Mouse (Mus musculus): ENCODE data around the gene Plk5. TPM values are rescaled to one million over a fixed set of nuclear protein-coding genes. Genes with fewer than 3 reads are reported as not detected.

Gene Plk5
- polyA plus RNA-seq, 1 experiment from 2014 or later = 0.08 TPM

GRCm38 (mm10) chr10:80384709-80385108, 28.4 kb downstream of the Plk5 start:
- TF ChIP-seq EP300 (IDR thresholded peaks at IDR 0.05; ENCODE audit: low read depth) (peak; percentile 68), CTCF (IDR thresholded peaks at IDR 0.05; ENCODE audit: low read depth) (no peak)
- H3K9ac ChIP-seq (replicated peaks) = no peak overlapping the region
- H3K4me1 ChIP-seq (ENCODE audit: insufficient read depth) = peaks cover 46% of the 10 kb centered on the region
- peaks cover 13% of the 10 kb centered on the region for H3K36me3 ChIP-seq (replicated peaks; ENCODE audit: insufficient read depth, low read length)
- no peaks in the 10 kb centered on the region for H3K9me3 ChIP-seq (ENCODE audit: low read length)
- WGBS (ENCODE audit: insufficient replicate concordance) = 52% methylated on average over 7 of the region's 7 CpGs
- peaks cover 10% of the 10 kb centered on the region; the same call in 1 of the 2 replicates for H3K27me3 ChIP-seq (ENCODE audit: insufficient read depth, low read length)
- no peak overlapping the region; the same call in 1 of the 2 replicates for H3K4me2 ChIP-seq (ENCODE audit: low read depth, low read length)
- DNase-seq (no peak), ATAC-seq (peak; percentile 62)
- H3K27ac ChIP-seq (ENCODE audit: low read depth) = no peak overlapping the region
- H3K4me3 ChIP-seq (ENCODE audit: low read depth, low read length) = no peak overlapping the region

- 60% methylated on average over 7 of the region's 7 CpGs for WGBS (ENCODE audit: insufficient replicate concordance)
- peak overlapping the region; percentile 76; the same call in 1 of the 2 replicates for H3K9ac ChIP-seq (replicated peaks)
Observed at GRCm38 (mm10) chr10:80385310-80385709, 29.1 kb downstream of the Plk5 start.

GRCm38 (mm10) chr10:80385811-80386734, 29.8 kb downstream of the Plk5 start:
- ATAC-seq = no peak
- WGBS (ENCODE audit: insufficient replicate concordance) = 17% methylated on average over 34 of the region's 34 CpGs

More at GRCm38 (mm10) chr10:80385310-80385709, 29.1 kb downstream of the Plk5 start:
- H3K4me2 ChIP-seq (ENCODE audit: low read depth, low read length) = peak overlapping the region; percentile 99
- TF ChIP-seq EP300 (IDR thresholded peaks at IDR 0.05; ENCODE audit: low read depth) (no peak), CTCF (IDR thresholded peaks at IDR 0.05; ENCODE audit: low read depth) (no peak)
- peaks cover 13% of the 10 kb centered on the region for H3K36me3 ChIP-seq (replicated peaks; ENCODE audit: insufficient read depth, low read length)
- H3K4me3 ChIP-seq (ENCODE audit: low read depth, low read length) = peak overlapping the region; percentile 63
- H3K27ac ChIP-seq (ENCODE audit: low read depth) = no peak overlapping the region
- no peak for ATAC-seq
- peaks cover 46% of the 10 kb centered on the region for H3K4me1 ChIP-seq (ENCODE audit: insufficient read depth)
- no peak for DNase-seq
- peaks cover 10% of the 10 kb centered on the region; the same call in 1 of the 2 replicates for H3K27me3 ChIP-seq (ENCODE audit: insufficient read depth, low read length)
- H3K9me3 ChIP-seq (ENCODE audit: low read length) = no peaks in the 10 kb centered on the region

GRCm38 (mm10) chr10:80386735-80387471, 30.6 kb downstream of the Plk5 start:
- WGBS (ENCODE audit: insufficient replicate concordance) = 3% methylated on average over 63 of the region's 94 CpGs
- TF ChIP-seq CTCF (IDR thresholded peaks at IDR 0.05; ENCODE audit: low read depth) = no peak
- no peak for TF ChIP-seq EP300 (IDR thresholded peaks at IDR 0.05; ENCODE audit: low read depth)

More at GRCm38 (mm10) chr10:80385811-80386734, 29.8 kb downstream of the Plk5 start:
- H3K9me3 ChIP-seq (ENCODE audit: low read length) = no peaks in the 10 kb centered on the region
- peaks cover 10% of the 10 kb centered on the region; the same call in 1 of the 2 replicates for H3K27me3 ChIP-seq (ENCODE audit: insufficient read depth, low read length)
- DNase-seq = no peak
- peaks cover 13% of the 10 kb centered on the region for H3K36me3 ChIP-seq (replicated peaks; ENCODE audit: insufficient read depth, low read length)
- peak overlapping the region; percentile 63 for H3K4me3 ChIP-seq (ENCODE audit: low read depth, low read length)
- peaks cover 46% of the 10 kb centered on the region for H3K4me1 ChIP-seq (ENCODE audit: insufficient read depth)
- peak overlapping the region; percentile 76 for H3K9ac ChIP-seq (replicated peaks)
- no peak for TF ChIP-seq EP300 (IDR thresholded peaks at IDR 0.05; ENCODE audit: low read depth)
- TF ChIP-seq CTCF (IDR thresholded peaks at IDR 0.05; ENCODE audit: low read depth) = no peak
- no peak overlapping the region for H3K27ac ChIP-seq (ENCODE audit: low read depth)
- H3K4me2 ChIP-seq (ENCODE audit: low read depth, low read length) = peak overlapping the region; percentile 99

GRCm38 (mm10) chr10:80387522-80387959, 31.3 kb downstream of the Plk5 start, which contains the start of gene Mex3d:
TSS of gene Mex3d (minus strand) at chr10:80387659.
- DNase-seq (peak; percentile 93), ATAC-seq (peak; percentile 75)
- 4% methylated on average over 5 of the region's 61 CpGs for WGBS (ENCODE audit: insufficient replicate concordance)
- Histone ChIP-seq H3K9ac (replicated peaks) (peak within 1 kb of the TSS; percentile 76), H3K4me3 (ENCODE audit: low read depth, low read length) (peak within 1 kb of the TSS; percentile 63), H3K9me3 (ENCODE audit: low read length) (no peaks in the 10 kb centered on the region), H3K27ac (ENCODE audit: low read depth) (peak within 1 kb of the TSS; percentile 57), H3K4me1 (ENCODE audit: insufficient read depth) (peaks cover 46% of the 10 kb centered on the region), H3K27me3 (ENCODE audit: insufficient read depth, low read length) (peaks cover 10% of the 10 kb centered on the region; the same call in 1 of the 2 replicates), H3K4me2 (ENCODE audit: low read depth, low read length) (peak within 1 kb of the TSS; percentile 99), H3K36me3 (replicated peaks; ENCODE audit: insufficient read depth, low read length) (peaks cover 12% of the 10 kb centered on the region)
- TF ChIP-seq CTCF (IDR thresholded peaks at IDR 0.05; ENCODE audit: low read depth) (no peak), EP300 (IDR thresholded peaks at IDR 0.05; ENCODE audit: low read depth) (no peak)

More at GRCm38 (mm10) chr10:80386735-80387471, 30.6 kb downstream of the Plk5 start:
- Histone ChIP-seq H3K4me1 (ENCODE audit: insufficient read depth) (peaks cover 46% of the 10 kb centered on the region), H3K9ac (replicated peaks) (peak overlapping the region; percentile 76), H3K4me2 (ENCODE audit: low read depth, low read length) (peak overlapping the region; percentile 99), H3K9me3 (ENCODE audit: low read length) (no peaks in the 10 kb centered on the region), H3K27me3 (ENCODE audit: insufficient read depth, low read length) (peaks cover 10% of the 10 kb centered on the region; the same call in 1 of the 2 replicates), H3K4me3 (ENCODE audit: low read depth, low read length) (peak overlapping the region; percentile 63), H3K36me3 (replicated peaks; ENCODE audit: insufficient read depth, low read length) (peaks cover 12% of the 10 kb centered on the region), H3K27ac (ENCODE audit: low read depth) (peak overlapping the region; percentile 57; the same call in 1 of the 2 replicates)
- peak; percentile 9 for ATAC-seq
- peak; percentile 38 for DNase-seq
